Mouse (Mus musculus) limb, embryonic 11.5 days (tissue): Measurements from ENCODE around the gene Eps15l1. TPM values are rescaled to one million over a fixed set of nuclear protein-coding genes. Genes with fewer than 3 reads are reported as not detected.

ENCODE experiments used
- ATAC-seq: fragments of 200-750 bp; cut with Nextera tagmentation; 2 replicates; pipeline ENCODE4 v1.8.0; 2017; ENCODE audit warnings: low read depth; ENCODE audit not compliant: insufficient number of reproducible peaks, low FRiP score, low TSS enrichment
- DNase-seq: peaks from one replicate; pipeline ENCODE4 v3.0.0-alpha.2; 2015; ENCODE audit warnings: low spot score
- H3K27ac ChIP-seq: fragments of 300-500 bp; sonication (generic); replicated peaks from 2 replicates; pipeline ENCODE4 v1.5.1; 2014; ENCODE audit warnings: low read depth, mild to moderate bottlenecking, low read length
- H3K27me3 ChIP-seq: fragments of 300-500 bp; sonication (generic); 2 replicates; pipeline ENCODE4 v1.6.1; 2014; ENCODE audit warnings: mild to moderate bottlenecking, low read length, mixed read lengths; ENCODE audit not compliant: control insufficient read depth, insufficient read depth
- H3K36me3 ChIP-seq: fragments of 300-500 bp; sonication (generic); 2 replicates; pipeline ENCODE4 v1.6.1; 2014; ENCODE audit warnings: mild to moderate bottlenecking, low read length, moderate library complexity, mixed read lengths; ENCODE audit not compliant: control insufficient read depth, insufficient read depth
- H3K4me1 ChIP-seq: fragments of 300-500 bp; sonication (generic); 2 replicates; pipeline ENCODE4 v1.6.1; 2014; ENCODE audit warnings: low read length, mixed read lengths; ENCODE audit not compliant: control insufficient read depth, insufficient read depth
- H3K4me2 ChIP-seq: fragments of 300-500 bp; sonication (generic); 2 replicates; pipeline ENCODE4 v1.6.1; 2014; ENCODE audit warnings: low read depth, mild to moderate bottlenecking, moderate library complexity; ENCODE audit not compliant: severe bottlenecking
- H3K4me3 ChIP-seq: fragments of 300-500 bp; sonication (generic); 2 replicates; pipeline ENCODE4 v1.5.1; 2014; ENCODE audit warnings: low read depth, low read length
- H3K9ac ChIP-seq: fragments of 300-500 bp; sonication (generic); 2 replicates; pipeline ENCODE4 v1.6.1; 2014; ENCODE audit warnings: mild to moderate bottlenecking, low read length
- H3K9me3 ChIP-seq: fragments of 300-500 bp; sonication (generic); 2 replicates; pipeline ENCODE4 v1.6.1; 2016; ENCODE audit warnings: low read length; ENCODE audit not compliant: control insufficient read depth
- WGBS: fragments of 180-500 bp; shearing (Covaris S2); extraction: QIAGEN DNeasy Blood & Tissue Kit; methylation state at CpG from one replicate; pipeline ENCODE4 v1.1.7; 2014; 5-methylcytosine and 5-hydroxymethylcytosine counted together
- polyA plus RNA-seq: library from polyadenylated mRNA; unstranded; fragments of >200 nt; fragmentation: Nextera tagmentation; extraction: Ambion mirVana; gene quantifications from 2 replicates; pipeline ENCODE4 v1.2.1, GENCODE M21; 2014

The Eps15l1 gene
- polyA plus RNA-seq, 1 experiment from 2014 or later, result 82.2 TPM

DNA sequence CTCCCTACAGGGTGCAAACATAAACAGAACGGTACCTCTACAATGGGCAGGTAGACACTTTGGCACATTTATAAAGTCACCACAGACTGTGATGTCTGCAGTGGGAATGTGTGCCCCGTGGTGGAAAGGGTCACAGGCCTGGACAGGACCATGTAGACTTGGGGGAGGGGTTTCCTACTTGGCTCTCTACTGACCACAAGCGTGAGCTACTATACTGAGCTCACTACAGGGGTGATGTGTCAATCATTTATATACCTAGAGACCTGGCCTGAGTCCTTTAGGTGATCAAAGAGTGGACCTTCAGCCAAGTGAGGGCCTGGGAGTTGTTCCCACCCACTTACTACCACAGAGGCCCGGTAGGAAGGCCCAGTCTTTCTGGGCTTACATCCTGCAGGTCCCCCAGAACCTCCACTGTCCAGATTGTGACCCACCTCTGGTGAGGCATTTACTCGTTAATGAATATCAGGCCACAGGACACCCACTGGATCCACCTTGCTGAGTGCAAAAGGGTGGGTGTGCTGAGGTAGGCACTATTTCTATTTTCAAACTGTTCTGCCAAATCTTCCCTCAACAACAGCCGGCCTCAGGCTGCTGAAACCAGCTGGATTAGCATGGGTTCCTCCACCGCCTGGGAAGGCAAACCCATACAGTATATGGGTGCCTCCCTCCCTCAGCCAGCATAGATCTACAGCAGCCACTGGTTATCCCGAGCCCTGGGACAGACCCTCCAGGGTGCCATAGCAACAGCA lies 68.1 kb downstream of the Eps15l1 start:
- ATAC-seq (no peak), DNase-seq (no peak)
- no peak overlapping the region for H3K9ac ChIP-seq
- H3K9me3 ChIP-seq, result no peaks in the 10 kb centered on the region
- no peaks in the 10 kb centered on the region for H3K4me1 ChIP-seq
- 83% methylated on average over 8 of the region's 8 CpGs for WGBS
- no peaks in the 10 kb centered on the region for H3K27me3 ChIP-seq
- H3K27ac ChIP-seq, result no peak overlapping the region
- no peak overlapping the region for H3K4me2 ChIP-seq
- no peak overlapping the region for H3K4me3 ChIP-seq
- H3K36me3 ChIP-seq, result peaks cover 7% of the 10 kb centered on the region; the same call in 1 of the 2 replicates

DNA sequence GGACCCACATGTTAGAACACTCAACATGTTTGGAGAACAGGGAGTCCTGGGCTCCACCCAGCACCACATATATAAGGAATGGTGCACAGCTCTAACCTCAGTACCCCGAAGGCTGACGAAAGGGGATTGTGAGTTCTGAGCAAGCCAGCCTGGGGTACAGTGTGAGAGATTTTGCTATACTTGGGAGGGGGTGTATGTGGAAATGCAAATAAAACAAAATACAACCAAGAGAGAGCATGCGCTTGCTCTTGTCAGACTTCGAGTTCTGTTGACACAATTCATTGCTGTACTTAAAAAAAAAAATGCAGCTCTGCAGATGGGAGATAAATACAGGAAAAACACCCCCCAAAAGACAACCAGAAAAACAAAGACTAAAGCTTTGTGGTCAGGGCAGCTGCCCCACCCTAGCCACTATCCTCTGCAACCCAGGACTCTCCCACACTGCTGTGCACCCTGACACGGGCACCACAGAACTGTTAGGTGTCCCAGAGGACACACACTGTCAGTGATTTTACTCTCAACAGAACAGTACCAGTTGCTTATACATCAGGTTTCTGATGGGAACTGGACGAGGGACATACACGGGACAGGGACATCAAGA lies 69.8 kb downstream of the Eps15l1 start:
- Histone ChIP-seq H3K4me2 (no peak overlapping the region), H3K9me3 (no peaks in the 10 kb centered on the region), H3K4me3 (no peak overlapping the region), H3K27ac (no peak overlapping the region), H3K9ac (no peak overlapping the region), H3K27me3 (no peaks in the 10 kb centered on the region), H3K36me3 (0 out of 2 replicates have a peak, but pooled peaks cover 2% of the 10 kb centered on the region), H3K4me1 (no peaks in the 10 kb centered on the region)
- ATAC-seq, result no peak
- no peak for DNase-seq
- WGBS, result 87% methylated on average over 7 of the region's 7 CpGs

DNA sequence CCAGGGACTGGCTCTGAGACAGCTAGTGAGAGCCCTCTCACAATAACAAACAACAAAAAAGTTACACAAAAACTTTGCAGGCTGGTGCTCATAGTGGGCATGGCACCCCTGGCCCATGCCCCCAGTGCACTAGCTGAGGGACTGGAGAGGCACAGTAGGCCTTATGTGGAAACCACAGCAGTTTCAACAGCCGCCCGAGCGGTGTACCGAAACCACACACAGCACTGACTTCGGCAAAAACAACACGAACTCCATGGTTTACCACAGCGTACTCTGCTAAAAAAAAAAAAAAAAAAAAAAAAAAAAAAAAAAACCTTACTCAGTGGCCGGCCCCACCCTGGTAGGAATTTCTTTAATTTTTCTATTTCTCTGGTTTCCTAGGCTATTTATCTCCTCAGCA lies 70.5 kb downstream of the Eps15l1 start:
- Histone ChIP-seq H3K4me2 (no peak overlapping the region), H3K27ac (no peak overlapping the region), H3K9me3 (no peaks in the 10 kb centered on the region), H3K27me3 (no peaks in the 10 kb centered on the region), H3K4me1 (no peaks in the 10 kb centered on the region), H3K9ac (no peak overlapping the region), H3K36me3 (0 out of 2 replicates have a peak, but pooled peaks cover 2% of the 10 kb centered on the region), H3K4me3 (no peak overlapping the region)
- 95% methylated on average over 8 of the region's 8 CpGs for WGBS
- DNase-seq (no peak), ATAC-seq (no peak)

DNA sequence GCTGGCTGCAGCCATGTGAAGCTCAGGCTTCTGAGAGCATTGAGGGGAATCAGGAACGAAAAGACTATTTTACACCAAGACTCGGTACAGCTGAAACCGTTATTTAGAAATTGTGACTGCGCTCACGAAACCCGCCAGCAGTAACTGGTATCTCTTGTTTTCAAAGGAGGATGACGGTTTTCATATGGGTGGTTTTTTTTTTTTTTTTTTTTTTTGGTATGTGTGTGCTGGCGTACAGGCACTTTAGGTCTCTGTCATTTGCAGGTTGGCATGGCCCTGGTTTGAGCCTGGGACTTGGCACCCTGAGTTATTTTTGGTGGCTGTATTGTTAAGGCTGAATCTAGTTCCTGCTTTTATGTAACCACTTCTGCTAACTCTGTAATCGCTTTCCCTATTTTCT lies 71.4 kb downstream of the Eps15l1 start:
- Histone ChIP-seq H3K36me3 (peaks cover 2% of the 10 kb centered on the region; the same call in 1 of the 2 replicates), H3K27me3 (no peaks in the 10 kb centered on the region), H3K4me1 (no peaks in the 10 kb centered on the region), H3K9ac (no peak overlapping the region), H3K4me3 (no peak overlapping the region), H3K9me3 (no peaks in the 10 kb centered on the region), H3K27ac (no peak overlapping the region), H3K4me2 (no peak overlapping the region)
- WGBS, result 89% methylated on average over 9 of the region's 9 CpGs
- ATAC-seq, result no peak
- no peak for DNase-seq

DNA sequence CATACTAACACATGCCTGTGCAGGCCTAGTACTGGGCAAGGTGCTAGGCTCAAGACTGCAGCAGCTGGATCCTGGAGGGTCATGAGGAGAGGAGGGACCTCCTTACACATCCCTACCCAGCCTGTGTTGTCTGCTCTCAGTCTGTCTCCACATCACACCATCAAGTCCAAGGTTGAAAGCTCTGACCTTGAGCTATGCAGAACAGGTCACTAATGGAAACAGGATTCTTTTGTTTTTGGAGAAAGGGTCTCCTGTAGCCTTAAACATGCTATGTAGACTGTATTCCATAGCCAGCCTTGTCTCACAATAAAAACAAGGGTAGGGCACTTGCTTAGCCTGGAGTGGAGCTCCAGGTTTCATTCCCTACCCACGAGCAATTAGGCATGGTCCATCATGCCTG lies 72.3 kb downstream of the Eps15l1 start:
- H3K27ac ChIP-seq, result no peak overlapping the region
- no peaks in the 10 kb centered on the region for H3K27me3 ChIP-seq
- no peaks in the 10 kb centered on the region for H3K4me1 ChIP-seq
- no peak overlapping the region for H3K4me2 ChIP-seq
- DNase-seq (no peak), ATAC-seq (no peak)
- H3K9me3 ChIP-seq, result no peaks in the 10 kb centered on the region
- no peak overlapping the region for H3K9ac ChIP-seq
- peaks cover 4% of the 10 kb centered on the region; the same call in 1 of the 2 replicates for H3K36me3 ChIP-seq
- H3K4me3 ChIP-seq, result no peak overlapping the region
- 82% methylated on average over 1 of the region's 1 CpGs for WGBS

DNA sequence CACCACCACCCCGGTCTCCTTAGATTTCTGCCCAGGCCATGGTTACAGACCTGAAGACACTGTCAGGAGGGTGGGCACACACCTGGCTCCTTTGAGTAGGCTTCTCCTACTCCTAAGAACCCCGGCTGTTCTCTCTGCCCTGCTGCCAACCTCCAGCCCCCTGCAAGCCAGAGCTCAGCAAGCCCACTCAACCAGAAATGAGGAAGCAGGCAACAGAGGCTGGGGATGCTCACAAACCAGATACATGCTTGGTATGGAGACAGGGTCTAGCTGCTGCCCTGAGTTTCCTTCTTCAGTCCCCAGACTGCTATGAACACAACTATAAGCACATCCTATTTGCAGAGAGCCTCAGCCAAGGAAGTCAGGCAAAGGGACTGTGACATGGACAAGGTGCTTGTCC lies 73.1 kb downstream of the Eps15l1 start:
- no peak overlapping the region for H3K9ac ChIP-seq
- H3K4me3 ChIP-seq, result no peak overlapping the region
- no peaks in the 10 kb centered on the region for H3K4me1 ChIP-seq
- no peak for ATAC-seq
- no peaks in the 10 kb centered on the region for H3K9me3 ChIP-seq
- H3K27me3 ChIP-seq, result no peaks in the 10 kb centered on the region
- WGBS, result 96% methylated on average over 2 of the region's 2 CpGs
- no peak for DNase-seq
- no peak overlapping the region for H3K4me2 ChIP-seq
- H3K36me3 ChIP-seq, result peaks cover 5% of the 10 kb centered on the region; the same call in 1 of the 2 replicates
- no peak overlapping the region for H3K27ac ChIP-seq

DNA sequence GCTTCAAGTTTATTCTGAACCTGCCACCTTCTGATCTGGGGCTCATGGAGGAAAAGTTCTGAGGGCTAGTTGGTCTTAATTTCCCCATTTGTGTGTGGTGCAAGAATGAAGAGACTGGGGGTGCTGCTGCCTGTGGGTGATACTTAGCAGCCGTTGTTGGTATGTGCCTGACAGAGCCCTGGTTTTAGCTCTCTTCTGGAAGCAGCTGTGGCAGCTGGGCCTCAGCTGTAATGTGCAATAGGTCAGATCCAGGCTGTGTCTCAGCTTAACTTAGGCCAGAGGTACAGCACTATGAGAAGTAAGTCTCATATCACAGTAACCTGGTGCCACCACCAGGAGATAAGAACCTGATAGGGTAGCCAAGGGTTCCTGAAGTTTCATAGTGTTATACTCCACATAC lies 73.7 kb downstream of the Eps15l1 start:
- Histone ChIP-seq H3K4me2 (no peak overlapping the region), H3K9ac (no peak overlapping the region), H3K4me3 (no peak overlapping the region), H3K27me3 (no peaks in the 10 kb centered on the region), H3K27ac (no peak overlapping the region), H3K4me1 (no peaks in the 10 kb centered on the region), H3K9me3 (no peaks in the 10 kb centered on the region), H3K36me3 (peaks cover 6% of the 10 kb centered on the region; the same call in 1 of the 2 replicates)
- no peak for ATAC-seq
- DNase-seq, result no peak
- 93% methylated on average over 1 of the region's 1 CpGs for WGBS

DNA sequence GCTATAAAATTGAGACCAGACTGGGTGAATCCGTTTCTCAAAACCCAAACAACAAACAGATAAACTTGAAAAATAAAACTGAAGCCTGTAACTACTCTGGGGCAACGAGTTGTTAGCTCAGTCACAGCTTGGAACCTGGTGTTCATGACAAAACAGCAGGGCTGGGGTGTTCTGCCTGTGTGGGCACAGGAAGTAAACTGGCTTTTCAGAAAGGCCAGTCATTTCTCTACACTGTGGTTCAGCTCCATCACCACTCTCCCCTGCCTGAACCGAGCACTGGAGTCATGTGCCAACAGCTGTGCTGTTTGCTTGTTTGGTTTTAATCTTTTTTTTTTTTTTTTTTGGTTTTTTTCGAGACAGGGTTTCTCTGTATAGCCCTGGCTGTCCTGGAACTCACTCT lies 77.5 kb downstream of the Eps15l1 start:
- ATAC-seq (no peak), DNase-seq (no peak)
- H3K27me3 ChIP-seq, result no peaks in the 10 kb centered on the region
- peaks cover 11% of the 10 kb centered on the region; the same call in 1 of the 2 replicates for H3K36me3 ChIP-seq
- 80% methylated on average over 4 of the region's 4 CpGs for WGBS
- H3K4me2 ChIP-seq, result no peak overlapping the region
- H3K9me3 ChIP-seq, result no peaks in the 10 kb centered on the region
- no peak overlapping the region for H3K27ac ChIP-seq
- no peak overlapping the region for H3K4me3 ChIP-seq
- no peaks in the 10 kb centered on the region for H3K4me1 ChIP-seq
- no peak overlapping the region for H3K9ac ChIP-seq
